Mouse (Mus musculus): ENCODE measurements around the gene Ube2z.

- TF ChIP-seq CTCF (IDR thresholded peaks at IDR 0.05; ENCODE audit: borderline replicate concordance, control insufficient read depth, extremely low read depth, insufficient read depth, low read length, poor library complexity) (no peak), POLR2A (IDR thresholded peaks at IDR 0.05; ENCODE audit: control insufficient read depth, extremely low read depth, insufficient read depth, low read length, poor library complexity) (no peak)
These were observed 53.2 kb downstream of the Ube2z start for GRCm38 (mm10) chr11:96011982-96012381.
